Mouse (Mus musculus) liver, postnatal 0 days (tissue): ENCODE results near the gene Igfn1.

Experiments
- CTCF ChIP-seq: sonication (generic); IDR thresholded peaks from 2 replicates; pipeline ENCODE4 v1.5.1; 2016; ENCODE audit warnings: antibody characterized with exemption, low read depth
- EP300 ChIP-seq: IDR thresholded peaks from 2 replicates; pipeline ENCODE4 v1.6.1; 2016; ENCODE audit warnings: antibody characterized with exemption, low read depth, mild to moderate bottlenecking

GRCm38 (mm10) chr1:135967739-135968138, 38.4 kb downstream of the Igfn1 start:
- TF ChIP-seq CTCF (no peak), EP300 (no peak)
